Mouse (Mus musculus): ENCODE data around the gene Ly6c2.
"Not testable (repeated sequence)": the region's sequence is repeated elsewhere in the genome, so short reads cannot be mapped to it uniquely, and the experiment has no call there.

GRCm38 (mm10) chr15:75132346-75132745, 20.6 kb upstream of the Ly6c2 start:
- TF ChIP-seq CTCF, EP300 (IDR thresholded peaks at IDR 0.05): not testable (repeated sequence)
